Mouse (Mus musculus): ENCODE measurements around the gene Gclm.
"Not testable (repeated sequence)": the region's sequence is repeated elsewhere in the genome, so short reads cannot be mapped to it uniquely, and the experiment has no call there.

Gene Gclm

DNA sequence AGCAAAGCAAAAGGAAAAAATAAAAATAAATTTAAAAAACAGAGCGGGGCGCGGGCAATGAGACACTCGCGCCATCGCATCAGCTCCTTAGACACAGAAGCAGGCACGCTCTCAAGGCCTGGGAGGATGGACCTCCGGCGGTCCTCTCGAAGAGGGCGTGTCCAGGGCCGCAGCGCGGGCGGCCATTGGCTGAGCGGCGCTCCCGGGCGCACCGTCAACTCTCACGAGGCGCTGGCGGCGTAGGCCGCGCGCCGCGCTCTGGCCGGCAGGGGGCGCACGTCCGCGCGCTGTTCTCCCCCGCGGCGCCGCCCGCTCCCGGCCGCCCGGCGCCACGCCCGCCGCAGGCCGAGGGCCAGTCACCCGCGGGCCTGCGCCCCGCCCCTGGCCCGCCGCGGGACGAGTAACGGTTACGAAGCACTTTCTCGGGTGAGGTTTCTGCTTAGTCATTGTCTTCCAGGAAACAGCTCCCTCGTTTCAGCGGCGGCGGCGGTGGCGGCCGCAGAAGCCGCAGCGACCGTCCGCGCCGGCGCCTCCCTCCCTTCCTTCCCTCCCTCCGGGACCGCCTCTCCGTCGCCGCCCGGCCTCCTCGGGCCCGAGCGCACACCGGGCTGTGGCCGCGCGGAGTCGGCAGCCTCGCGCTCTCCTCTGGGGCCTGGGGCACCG, at the start of gene Gclm:
TSS of gene Gclm (plus strand) at position 343 of the 663 bp plus-strand sequence.
- peak; percentile 92 for DNase-seq (ENCODE audit: low read depth, low spot score)

DNA sequence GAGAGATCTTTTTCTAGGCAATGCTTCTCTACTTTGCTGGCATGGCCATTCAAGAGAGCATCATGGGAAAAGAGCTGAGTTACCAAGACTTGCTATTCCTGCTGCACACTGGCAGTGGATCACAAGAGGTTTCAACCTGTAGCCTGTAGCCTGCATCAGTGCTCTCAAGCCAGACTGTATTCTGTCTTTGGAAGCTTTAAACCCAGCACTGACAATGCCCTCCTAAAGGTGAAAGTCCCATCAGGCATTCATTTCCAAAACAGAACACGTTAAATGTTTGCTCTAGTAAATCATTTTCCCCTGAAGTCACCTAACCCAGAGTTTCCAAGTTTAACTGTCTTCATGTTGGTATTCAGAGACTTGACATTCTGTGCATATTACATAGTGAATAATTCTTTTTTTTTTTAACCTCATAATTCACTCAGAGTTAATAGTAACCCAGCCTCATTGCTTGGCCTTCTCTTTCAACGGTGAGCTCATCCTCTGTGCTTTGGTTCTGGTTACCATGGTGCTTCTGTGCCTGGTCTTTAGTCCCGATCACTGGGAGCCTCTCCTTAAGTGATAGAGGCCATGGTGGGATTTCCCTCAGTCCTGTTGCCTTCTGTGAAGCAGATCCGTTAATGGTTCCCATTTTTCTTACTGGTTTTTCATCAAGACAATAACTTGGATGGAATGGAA, 48.6 kb upstream of the Gclm start:
- DNase-seq (ENCODE audit: low read depth, low spot score) = no peak

GRCm38 (mm10) chr3:122198532-122198931, 46.8 kb upstream of the Gclm start:
- DNase-seq (ENCODE audit: low read depth, low spot score) = no peak

- no peak for DNase-seq (ENCODE audit: low read depth, low spot score)
Measured at GRCm38 (mm10) chr3:122198966-122199381, 46.4 kb upstream of the Gclm start.

- no peak for DNase-seq (ENCODE audit: low read depth, low spot score)
Measured at GRCm38 (mm10) chr3:122199600-122199999, 45.8 kb upstream of the Gclm start.

GRCm38 (mm10) chr3:122200017-122200416, 45.3 kb upstream of the Gclm start:
- DNase-seq (ENCODE audit: low read depth, low spot score) = no peak

- no peak for DNase-seq (ENCODE audit: low read depth, low spot score)
Measured at GRCm38 (mm10) chr3:122200447-122200846, 44.9 kb upstream of the Gclm start.

DNA sequence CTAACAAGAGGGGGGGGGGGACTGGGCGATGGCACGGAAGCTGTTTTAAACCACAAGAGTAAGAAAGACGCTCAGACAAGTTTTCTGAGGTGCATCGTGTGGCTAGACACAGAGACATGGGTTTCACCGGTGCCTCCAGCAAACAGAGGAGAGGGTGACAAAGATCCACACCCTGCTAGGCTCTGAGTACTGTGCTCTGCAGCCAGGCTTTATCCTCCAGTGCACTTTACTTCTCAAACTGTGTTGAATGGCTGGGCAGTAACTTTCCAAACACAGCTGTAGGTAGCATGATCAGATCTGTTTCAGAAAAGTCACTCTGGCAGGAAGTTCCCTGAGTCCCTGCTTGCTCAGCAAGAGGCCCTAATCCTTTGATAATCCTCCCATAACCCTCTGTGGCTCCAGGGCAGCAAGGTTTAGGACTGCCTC, 43.0 kb upstream of the Gclm start:
- peak; percentile 21 for DNase-seq (ENCODE audit: low read depth, low spot score)

DNA sequence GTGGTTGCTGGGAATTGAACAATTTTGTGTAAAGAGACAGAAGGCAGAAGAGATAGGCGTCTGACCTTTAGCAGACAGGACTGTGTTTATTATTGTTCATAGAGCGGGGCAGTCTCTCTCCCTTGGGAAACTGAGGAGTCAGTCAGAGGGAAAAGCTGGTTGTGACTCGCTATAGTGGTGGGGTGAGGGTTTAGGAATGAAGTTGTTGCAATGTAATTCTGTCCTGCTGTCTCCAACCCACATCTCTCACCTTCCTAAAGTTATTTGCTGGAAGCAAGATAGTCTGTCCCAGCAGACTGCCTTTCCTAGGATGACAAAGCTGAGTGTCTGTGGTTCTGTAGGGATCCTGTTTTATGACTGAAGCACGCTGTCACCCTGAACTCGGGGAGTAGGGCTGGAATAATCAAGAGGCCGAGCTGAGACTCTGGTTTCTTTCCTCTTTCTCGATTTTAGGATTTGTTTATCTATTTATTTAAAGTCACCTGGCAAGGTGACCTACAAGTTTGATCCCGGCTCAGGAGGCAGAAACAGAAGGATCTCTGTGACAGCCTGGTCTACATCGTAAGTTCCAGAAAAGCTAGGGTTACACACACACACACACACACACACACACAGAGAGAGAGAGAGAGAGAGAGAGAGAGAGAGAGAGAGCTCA, 41.6 kb upstream of the Gclm start:
- no peak for DNase-seq (ENCODE audit: low read depth, low spot score)

- DNase-seq (ENCODE audit: low read depth, low spot score) = no peak
Measured at GRCm38 (mm10) chr3:122205753-122206152, 39.6 kb upstream of the Gclm start.

DNA sequence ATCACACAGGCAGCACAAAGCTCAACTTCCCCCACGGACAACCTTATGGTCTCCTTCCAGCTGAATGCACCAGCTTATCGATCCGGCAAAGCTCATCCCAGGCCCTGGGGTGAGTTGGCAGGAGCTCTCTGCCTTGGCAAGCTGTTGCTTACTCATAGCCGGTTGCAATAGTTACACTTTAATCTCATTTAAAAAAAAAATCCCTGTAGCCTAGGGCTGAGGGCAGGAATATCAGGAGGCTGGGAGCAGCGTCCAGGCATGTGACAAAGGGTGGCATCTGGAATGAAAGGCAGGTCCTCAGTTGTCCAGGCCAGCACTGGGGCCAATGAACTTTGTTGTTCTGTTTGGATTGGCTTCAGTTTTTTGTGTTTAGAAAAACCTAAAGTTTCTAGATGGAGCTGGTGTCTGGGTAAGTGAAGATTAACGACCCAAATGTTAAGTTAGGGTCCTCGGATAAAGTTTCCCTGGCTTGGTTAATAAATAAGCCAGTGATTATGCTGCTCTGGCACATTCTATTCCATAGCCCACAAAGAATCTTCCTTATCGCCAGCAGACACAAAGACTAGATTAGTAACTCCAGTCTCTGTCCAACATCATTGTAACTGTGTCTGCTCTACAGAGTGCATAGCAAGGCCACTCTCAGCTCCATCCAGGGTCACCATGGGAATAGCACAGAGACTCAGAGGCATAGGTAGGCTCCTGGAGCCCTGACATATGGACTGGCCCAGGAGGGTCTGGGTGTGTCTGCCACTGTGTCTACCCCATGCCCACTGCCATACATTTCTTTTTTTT, 38.9 kb upstream of the Gclm start:
- DNase-seq (ENCODE audit: low read depth, low spot score) = no peak

DNA sequence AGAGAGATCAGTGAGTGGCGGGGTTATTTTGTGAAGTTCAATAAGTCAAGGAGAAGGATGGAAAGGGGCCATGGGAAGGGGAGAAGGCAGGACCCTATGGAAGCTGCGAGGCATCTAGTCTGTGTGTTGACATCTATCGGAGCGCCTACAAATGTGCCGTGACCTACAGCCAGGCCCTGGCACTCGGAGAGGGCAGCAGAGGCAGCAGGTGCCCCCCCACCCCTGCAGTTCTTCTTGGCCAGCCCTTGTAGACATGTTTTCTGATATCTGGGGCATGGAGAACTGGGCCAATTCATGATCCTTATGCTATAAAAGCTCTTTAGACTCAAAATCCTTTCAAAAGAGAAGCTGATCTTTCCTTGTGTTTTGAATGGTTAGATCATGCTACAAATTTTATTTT, 37.6 kb upstream of the Gclm start:
- DNase-seq (ENCODE audit: low read depth, low spot score) = no peak

GRCm38 (mm10) chr3:122208296-122209225, 36.8 kb upstream of the Gclm start:
- DNase-seq (ENCODE audit: low read depth, low spot score) = no peak

- DNase-seq (ENCODE audit: low read depth, low spot score) = no peak
Measured at GRCm38 (mm10) chr3:122209511-122209910, 35.8 kb upstream of the Gclm start.

GRCm38 (mm10) chr3:122210434-122210833, 34.9 kb upstream of the Gclm start:
- no peak for DNase-seq (ENCODE audit: low read depth, low spot score)

- DNase-seq (ENCODE audit: low read depth, low spot score) = no peak
Measured at GRCm38 (mm10) chr3:122210846-122211245, 34.5 kb upstream of the Gclm start.

GRCm38 (mm10) chr3:122211446-122212125, 33.8 kb upstream of the Gclm start:
- peak; percentile 82 for DNase-seq (ENCODE audit: low read depth, low spot score)

- no peak for DNase-seq (ENCODE audit: low read depth, low spot score)
Measured at GRCm38 (mm10) chr3:122221240-122222036, 23.9 kb upstream of the Gclm start.

DNA sequence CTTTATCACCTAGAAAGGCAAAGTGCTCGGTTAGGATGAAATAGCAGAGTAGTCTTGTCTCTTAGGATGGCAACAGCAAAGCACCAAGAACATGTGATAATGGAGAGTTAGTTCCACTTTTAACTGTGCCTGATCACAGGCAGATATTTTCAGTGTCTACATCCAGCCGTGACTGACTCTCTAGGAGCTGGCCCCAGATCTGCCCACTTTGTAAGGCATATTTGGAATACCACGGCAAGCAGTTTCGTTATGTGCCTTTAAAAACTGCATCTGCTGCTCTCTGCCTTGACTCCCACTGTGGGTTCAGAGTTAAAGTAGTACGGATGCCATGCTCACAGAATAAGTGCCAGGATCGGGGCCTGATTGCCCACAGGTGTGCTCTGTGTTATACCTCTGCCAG, 18.4 kb upstream of the Gclm start:
- DNase-seq (ENCODE audit: low read depth, low spot score) = not testable (repeated sequence)
